Mouse (Mus musculus) layer of hippocampus, postnatal 36 days (tissue): ENCODE measurements around the gene Npcd. TPM values are rescaled to one million over a fixed set of nuclear protein-coding genes. Genes with fewer than 3 reads are reported as not detected.

Experiments
- DNase-seq, 2 experiments: peaks; one replicate each; pipeline ENCODE4 v3.0.0; 2022
- total RNA-seq, 2 experiments: library from RNA; stranded (reverse); gene quantifications; 2 replicates each; pipeline ENCODE4 v1.2.3; 2021

The Npcd gene
- total RNA-seq, 2 experiments from 2014 or later = 5.8 to 10.8 TPM

DNA sequence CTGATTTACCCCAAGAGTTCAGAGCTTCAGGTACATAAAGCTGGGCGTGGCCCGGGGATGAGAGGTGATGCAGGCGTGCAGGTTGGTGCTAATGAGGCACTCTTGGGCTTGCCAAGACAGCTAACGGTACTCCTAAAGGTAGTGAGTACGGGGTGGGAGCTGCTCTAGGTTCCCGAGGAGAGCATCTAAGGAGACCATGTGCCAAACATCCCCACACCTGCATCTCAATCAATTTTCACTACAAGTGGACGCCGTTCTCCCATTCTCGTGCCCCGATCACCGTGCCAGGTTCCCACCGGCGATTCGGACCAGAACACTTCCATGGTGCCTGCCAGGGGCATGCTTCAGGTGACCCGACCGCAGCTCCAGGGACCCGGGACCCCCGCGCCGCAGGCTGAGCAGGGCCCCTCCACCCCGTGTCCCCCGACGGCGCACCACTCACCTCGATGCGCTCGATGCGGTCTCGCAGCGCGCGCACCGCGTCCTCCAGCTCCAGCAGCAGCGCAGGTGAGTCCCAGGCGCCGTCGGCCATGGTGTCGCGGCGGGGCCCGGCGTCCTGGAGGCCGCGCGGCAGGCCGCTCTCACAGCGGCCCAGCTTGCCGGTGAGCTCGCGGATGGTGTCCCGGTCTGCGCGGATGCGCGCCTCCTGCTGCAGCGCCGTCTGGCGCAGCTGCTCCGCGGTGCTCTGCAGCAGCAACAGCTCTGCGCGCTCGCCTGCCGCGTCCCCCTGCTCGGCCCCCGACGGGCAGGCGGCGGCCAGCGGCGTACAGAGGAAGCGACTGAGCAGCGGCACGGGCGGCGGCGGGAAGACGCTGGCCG, 30.3 kb downstream of the Npcd start:
- DNase-seq = no peak

DNA sequence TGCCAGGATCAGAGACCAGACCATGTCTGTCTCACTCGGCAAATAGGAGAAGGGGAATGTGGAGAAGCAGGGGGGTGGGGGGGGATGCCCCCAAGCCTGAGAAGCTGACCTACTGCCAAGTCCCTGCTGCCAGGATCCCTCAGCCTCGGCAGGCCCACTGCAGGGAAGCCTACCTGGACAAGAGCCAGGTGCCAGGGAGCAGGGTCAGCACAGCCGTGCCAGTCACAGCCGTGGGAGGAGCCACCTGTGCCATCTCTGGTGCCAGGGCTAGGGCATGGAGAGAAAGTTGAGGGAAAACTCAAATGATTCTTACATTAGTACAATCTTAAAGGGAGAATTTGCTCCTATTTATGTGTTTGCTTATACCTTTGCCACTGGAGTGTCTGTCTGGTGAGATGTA, 31.7 kb downstream of the Npcd start:
- no peak for DNase-seq

DNA sequence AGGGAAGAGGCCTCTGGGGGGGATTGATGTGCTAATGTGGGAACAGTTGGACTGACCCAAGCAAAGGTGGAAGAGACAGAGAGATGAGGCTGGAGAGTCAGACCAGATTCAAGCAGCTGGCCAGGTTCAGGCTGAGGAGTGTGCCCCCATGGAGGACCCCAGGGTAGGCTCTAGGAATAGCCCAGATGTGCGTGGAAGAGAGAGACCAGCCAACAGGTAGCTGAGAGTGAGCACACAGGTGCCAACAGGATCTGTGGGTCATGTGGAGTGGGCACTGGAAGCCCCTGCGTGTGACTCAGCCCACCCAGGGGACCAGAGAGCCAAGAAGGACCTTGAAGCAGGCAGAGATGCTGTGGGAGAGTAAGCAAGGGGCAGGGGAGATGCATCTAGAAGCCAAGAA, 32.4 kb downstream of the Npcd start:
- no peak for DNase-seq

DNA sequence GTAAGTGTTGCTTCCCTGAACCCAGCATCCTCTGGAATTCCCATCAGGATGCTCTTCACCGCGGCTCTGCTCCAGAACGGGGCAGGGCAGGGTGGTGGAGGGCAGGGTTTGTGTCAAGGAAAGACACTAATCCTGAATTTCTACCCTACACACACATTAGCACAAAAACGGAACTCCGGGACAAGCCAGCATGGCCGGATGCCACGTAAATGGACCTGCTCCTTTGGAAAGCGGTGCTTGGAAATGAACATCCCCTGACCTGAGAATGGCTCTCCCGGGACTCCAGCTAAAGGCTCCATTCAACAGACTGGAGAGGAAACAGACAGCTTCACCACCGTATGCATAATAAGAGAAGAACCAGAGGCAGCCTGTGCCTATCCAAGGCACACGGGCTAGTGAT, 33.3 kb downstream of the Npcd start:
- no peak for DNase-seq

DNA sequence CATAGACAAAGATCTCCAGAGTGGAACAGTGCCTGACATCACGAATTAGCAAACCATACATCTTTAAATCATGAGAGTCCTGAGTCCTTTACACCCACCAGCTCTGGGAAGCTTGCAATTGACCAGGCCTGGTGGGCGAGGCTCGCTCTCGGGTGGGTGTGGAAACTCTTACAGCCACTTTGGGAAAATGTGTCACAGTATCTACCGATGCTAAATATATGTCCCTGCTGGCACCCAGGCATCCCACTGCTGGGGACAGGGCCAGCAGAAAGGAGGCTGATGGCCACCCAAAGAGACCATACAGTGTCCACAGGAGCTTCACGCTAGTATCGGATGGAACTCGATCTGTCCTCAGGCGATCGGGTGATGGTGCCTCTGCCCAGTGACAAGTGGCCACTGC, 35.4 kb downstream of the Npcd start:
- no peak for DNase-seq

DNA sequence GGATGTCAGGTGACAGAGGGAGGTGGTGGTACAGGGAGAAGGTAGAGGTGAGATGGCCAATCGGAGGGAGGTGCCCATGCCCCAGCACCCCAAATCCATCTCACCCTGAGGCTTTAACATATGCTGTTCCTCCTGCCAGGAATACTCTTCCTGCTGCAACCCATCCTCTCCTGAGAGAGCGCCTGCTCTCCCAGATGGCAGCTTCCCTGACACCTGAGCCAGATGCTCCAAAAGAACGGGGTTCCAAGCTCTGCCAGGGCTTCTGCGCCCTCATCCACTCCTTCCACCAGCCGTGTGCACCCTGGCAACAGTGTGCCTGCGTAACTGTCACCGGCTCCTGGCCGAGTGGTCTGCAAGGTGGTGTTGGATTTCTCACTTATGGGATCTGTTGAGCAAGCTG, 36.4 kb downstream of the Npcd start:
- DNase-seq = no peak

GRCm38 (mm10) chr15:79797096-79797495, 36.9 kb downstream of the Npcd start:
- DNase-seq = no peak

- peak; percentile 65 to 78 for DNase-seq
Observed at GRCm38 (mm10) chr15:79796256-79796655, 37.8 kb downstream of the Npcd start.

DNA sequence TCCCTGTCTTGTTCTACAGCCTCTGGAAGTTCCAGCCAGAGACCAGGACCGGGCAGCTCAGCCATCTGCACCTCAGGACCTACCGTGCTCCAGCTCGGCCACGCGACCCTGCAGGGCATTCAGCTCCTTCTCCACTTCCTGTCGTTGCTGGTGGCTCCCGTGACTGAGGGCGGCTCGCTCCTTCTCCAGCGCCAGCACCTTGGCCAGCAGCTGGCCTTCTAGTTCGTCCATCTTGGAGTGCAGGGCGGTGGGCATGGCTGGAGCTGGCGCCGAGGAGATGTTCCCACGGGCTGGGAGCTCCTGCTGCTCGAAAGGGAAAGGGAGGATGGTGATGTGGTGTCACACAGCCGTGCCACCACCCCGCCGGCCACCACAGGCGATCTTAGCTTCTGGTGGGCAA, 39.9 kb downstream of the Npcd start:
- no peak for DNase-seq

DNA sequence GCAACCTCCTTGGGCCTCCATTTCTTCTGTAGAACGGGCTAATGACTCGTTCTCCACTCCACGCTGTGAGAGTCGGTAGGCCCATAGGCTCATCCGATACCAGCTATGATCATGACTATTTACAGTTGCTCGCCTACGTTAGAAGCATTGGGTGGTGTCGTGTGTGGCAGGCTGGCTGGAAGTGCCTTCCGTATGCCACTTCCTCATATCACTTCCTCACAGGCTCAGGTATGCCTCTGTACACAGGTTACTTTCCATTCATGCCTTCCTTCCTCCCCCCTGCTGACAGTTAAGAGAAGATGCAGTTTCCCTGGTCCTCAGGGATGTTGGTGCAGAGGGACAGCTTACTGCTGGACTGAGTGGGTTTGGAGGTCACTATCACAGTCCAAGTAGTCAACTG, 41.0 kb downstream of the Npcd start:
- no peak for DNase-seq

- no peak for DNase-seq
Observed at GRCm38 (mm10) chr15:79792455-79792854, 41.6 kb downstream of the Npcd start.

DNA sequence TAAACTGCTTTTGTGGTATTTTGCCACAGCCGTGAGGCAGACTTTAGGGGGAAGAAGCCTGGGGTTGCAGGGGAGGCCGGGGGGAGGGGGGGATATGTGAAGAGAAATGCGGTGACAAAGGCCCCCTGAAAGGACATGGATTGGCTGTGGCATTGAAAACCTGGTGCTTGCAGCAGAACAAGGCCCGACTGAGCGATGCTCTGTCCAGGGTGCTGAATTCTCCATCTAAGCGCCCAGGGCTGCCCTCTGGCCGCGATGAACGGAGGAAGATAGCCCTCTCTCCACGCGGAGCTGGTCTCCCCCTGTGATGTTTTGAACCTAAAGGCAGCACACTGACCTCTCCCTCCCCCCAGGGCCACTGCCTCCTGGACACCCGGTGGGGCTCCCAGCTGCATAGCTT, 42.5 kb downstream of the Npcd start:
- DNase-seq = no peak

GRCm38 (mm10) chr15:79790905-79791304, 43.1 kb downstream of the Npcd start:
- no peak for DNase-seq

GRCm38 (mm10) chr15:79790111-79790510, 43.9 kb downstream of the Npcd start:
- no peak for DNase-seq

DNA sequence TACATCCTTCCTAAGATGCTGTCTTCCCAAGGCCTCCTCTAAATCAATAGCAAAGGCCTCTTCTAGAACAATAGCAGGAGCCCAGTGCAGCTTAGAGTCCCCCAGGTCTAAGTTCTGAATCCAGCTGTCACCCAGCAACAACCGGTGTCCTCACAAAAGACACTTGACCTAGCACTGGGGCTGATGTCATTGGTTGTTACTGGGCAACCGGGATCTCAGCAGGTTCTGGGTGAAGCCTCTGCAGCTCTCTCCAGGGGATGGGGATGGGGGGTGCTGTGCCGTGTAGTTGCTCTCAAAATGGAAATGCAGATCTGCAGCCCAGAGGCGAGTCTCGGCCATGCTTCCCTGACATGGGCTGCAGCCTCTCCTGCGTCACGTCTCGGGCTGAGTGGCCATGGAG, 46.2 kb downstream of the Npcd start:
- DNase-seq = no peak

DNA sequence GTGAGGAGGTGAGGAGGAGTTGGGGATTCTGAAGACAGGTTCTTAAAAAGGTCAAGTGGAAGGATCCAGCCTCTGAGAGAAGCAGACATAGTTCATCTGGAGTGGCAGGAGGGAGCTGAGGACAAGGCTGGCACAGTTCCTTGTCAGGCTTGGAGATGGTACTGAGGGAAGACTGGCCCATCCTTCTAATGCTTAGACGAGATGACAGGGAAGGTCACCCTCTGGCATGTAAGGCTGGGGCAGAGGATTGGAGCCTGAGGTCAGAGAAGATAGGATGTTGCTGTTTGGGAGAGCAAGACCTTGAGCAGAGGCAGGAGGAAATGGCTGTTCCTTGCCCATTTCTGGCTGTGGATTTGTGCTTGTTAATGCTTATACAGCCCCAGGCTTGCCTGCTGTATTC, 49.0 kb downstream of the Npcd start:
- no peak for DNase-seq

GRCm38 (mm10) chr15:79777749-79778148, 56.3 kb downstream of the Npcd start, which contains the start of gene Dnal4:
Dnal4 (minus strand) TSS chr15:79777849.
- no peak for DNase-seq

DNA sequence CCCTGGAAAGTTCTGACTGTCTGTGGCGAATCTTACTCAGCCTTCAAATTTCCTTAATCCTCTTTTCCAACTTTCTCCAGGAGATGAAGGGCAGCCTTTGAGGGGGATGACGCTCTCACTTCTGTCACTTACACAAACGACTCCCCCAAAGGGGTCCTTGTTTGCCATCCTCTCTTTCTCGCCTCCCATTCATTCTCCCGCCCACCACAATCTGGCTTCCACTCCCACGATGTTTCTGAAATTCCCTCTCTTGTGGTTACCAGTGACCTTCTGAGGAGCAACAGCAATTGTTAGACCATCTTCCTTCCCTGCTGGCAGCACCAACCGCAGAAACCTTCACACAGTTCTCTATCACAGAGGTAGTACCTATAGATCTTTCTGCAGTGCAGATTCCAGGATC, 58.4 kb downstream of the Npcd start:
- DNase-seq = no peak

DNA sequence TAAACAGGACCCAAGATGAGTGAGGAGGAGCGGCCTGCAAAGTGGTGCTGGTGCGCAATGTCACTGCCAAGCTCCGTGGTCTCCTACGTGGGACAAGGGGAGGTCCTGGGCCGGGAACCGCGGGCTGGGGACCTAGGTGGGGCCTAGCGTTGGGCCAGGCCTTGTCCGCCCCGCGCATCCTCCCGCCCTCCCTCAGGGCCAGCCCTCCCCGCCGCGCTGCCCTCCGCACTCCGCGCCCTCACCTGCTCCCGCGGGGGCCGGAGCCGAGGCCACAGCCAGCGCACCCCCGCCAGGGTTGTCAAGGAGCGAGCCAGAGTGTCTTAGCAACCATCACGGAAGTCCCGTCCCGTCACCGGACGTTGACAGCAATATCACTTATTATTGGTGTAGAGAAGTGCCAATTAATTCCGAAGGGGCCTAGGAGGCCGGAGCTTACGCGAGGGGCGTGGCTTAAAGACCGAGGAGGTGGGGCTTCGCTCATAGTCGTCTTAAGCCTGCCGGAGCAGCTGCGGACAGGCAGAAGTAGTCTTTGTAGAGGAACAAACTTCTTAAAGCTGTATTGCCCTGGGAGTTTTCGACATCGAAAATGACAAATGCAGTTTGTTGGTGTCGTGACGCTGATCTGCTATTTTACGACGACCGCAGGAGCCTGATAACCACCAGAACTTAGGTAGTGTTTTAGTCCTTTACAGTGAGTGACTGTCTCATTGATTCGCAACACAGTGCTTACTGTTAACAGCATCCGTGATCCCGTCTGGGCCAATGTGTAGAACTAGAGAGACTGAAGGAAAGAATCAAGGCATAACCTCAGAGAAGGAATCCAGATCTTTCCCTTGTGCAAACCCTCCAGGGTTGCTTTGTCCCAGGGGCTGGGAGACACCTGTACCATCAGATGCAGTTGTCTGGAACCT, 59.7 kb downstream of the Npcd start:
- DNase-seq = peak; percentile 94

GRCm38 (mm10) chr15:79770629-79771240, 63.3 kb downstream of the Npcd start:
- no peak for DNase-seq

DNA sequence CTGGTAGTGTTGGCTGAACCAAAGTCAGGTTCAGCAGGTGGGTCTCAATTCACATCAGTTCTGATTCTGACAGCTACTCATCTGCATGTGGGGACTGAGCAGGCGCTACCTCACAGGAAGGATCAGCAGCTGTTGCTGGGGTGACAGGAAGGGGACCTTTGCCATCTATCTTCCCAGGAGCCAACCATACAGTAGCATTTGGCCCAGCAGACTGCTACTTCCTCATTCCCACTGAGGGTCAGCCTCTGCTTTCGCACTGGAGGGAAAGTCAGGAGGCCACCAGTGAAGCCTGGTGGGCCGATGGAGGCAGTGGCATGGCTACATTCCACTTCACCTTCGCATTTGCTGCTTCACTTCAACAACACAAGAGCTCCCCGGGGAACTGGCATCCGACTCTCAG, 65.7 kb downstream of the Npcd start:
- no peak for DNase-seq

DNA sequence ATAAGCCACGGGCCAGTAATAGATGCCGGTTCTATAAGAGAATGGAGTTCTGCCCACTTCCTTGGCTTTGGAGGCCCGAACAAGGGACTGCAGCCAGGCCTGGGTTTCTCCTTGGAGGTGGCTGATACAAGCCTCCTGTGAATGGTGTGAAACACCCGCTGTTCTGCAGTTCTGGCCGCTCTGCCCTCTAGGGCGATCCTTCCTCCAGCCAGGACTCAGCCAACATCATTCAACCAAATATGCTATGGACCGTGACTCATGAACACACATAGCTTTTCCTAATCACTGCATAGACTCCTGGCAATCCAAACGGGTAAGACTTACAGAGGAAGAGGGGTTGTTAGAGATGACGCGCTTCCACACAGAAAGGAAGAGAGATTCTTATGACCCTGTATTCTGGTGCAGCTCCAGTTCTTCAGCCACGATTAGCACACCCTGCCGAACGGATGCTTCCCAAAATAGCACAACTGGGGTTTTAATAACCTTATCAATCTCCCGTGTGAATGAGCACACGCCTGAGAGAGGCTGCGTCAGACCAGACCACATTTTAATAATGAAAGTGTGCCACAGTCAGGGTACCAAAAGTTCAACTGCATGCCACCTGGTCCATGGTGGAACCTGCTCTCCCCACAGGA, 66.6 kb downstream of the Npcd start:
- no peak for DNase-seq
